Mouse (Mus musculus) ES-Bruce4 (cell line): Measurements from ENCODE around the gene Tmem97.

Experiments used
- CTCF ChIP-seq: IDR thresholded peaks from one replicate; pipeline ENCODE4 v1.8.1; 2011; ENCODE audit warnings: low read depth, low read length
- EP300 ChIP-seq: IDR thresholded peaks from 2 replicates; pipeline ENCODE4 v1.6.1; 2011; ENCODE audit warnings: low read depth, low read length; ENCODE audit not compliant: insufficient read depth
- POLR2A ChIP-seq: IDR thresholded peaks from one replicate; pipeline ENCODE4 v1.8.1; 2011; ENCODE audit warnings: low read length; ENCODE audit not compliant: insufficient read depth

- TF ChIP-seq CTCF (peak; percentile 39), POLR2A (no peak), EP300 (no peak)
Measured at GRCm38 (mm10) chr11:78509148-78509547, 41.4 kb downstream of the Tmem97 start.
